Mouse (Mus musculus): ENCODE data around the gene Josd1.
A peak's percentile ranks its signal among the peaks of the same experiment; 100 is the strongest.
"Not testable (repeated sequence)": the region's sequence is repeated elsewhere in the genome, so short reads cannot be mapped to it uniquely, and the experiment has no call there.

Gene Josd1

GRCm38 (mm10) chr15:79691023-79691508, 3.3 kb upstream of the Josd1 start:
- DNase-seq (ENCODE audit: low spot score): peak; percentile 45

DNA sequence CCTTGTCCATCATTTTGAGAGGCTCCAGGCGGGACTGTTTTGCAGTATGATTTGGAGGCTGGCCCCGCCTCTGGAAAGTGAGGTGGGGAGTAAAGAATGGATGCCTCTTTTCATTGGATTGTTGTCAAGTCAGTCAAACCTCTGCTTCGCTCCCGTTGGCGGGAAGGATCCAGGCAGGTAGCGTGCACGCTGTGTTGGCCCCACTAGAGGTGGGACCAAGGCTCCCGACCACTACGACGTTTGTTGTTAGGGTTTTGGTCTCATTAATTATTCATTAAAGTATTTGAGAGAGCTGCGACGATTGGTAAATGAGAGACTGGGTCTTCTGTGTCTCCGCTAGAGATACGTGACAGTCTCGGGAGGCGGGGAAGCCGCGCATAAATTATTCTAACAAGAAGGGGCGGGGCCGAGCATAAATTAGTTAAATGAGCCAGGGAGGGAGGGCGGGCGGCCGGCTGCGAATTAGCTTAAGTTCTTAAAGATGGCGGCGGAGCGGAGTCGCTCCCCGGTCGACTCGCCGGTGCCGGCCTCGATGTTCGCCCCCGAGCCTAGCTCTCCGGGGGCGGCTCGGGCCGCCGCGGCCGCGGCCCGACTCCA, 2.8 kb upstream of the Josd1 start, which contains the start of gene Gtpbp1:
Gene Gtpbp1 (plus strand): TSS at position 420 of the 597 bp plus-strand sequence.
- DNase-seq (ENCODE audit: low spot score): peak; percentile 91

DNA sequence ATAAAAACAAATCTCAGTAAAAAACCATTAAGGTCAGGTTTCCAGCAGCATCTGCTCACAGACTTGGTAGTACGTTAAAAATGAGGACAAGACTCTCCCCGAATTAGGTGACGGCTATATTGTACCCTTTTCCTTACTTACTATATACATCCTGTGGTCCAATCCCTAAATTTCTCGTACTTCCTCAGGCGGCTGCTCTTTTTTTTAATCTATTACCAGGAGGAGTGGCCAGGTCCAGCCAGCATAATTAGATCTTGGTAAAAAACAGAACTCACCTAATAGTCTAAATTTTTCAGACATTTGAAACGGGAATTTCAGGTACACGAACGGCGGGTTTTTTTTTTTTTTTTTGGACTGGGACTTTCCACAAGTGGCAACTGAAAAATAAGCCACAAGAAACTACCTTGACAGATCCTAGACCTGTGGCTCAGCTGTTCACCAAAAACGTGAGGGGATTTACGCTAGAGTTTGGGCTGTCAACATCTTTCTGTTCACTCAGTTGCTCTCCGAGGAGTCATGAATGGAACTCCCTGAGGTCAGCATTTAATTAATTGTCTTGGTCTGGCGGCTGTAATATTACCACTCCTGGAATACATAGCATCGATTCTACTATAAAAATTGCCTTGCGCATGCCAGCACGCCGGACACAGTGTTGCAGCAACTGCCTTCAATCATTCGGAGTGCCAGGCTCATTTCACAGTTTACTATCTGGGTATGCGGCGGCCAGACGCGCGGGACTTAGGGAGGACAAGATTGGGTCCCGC, 2.1 kb upstream of the Josd1 start:
- no peak for DNase-seq (ENCODE audit: low spot score)

DNA sequence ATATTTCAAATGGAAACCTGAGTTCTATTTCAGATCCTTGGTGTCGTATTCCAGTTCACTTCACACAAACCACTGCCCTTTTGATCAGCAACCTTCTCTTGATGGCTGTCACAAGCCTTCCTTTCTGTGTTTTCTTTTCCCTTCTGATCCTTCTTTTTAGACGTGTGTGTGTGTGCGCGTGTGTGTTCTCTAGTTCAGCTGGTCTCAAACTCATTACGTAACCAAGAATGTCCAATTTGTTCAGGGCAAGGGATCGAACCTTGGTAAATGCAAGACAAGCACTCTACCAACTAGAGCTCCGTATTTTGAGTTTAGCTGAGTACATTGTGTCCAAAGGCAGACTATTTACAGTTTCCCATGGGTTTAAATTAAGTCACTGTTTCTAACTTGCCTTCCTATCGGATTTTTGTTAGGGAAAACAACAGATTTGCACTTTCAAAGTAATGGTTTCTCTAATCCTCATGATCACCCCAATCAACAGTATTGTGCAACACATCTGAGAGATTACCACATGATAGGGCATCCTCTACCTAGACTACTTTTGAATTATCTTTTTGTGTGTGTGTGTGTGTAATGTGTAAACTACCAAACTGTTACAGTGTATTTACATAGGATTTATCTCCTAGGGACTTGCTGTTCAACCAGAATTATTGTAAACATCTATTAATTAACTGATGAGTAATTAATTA, 693 bp upstream of the Josd1 start:
- DNase-seq (ENCODE audit: low spot score): no peak

DNA sequence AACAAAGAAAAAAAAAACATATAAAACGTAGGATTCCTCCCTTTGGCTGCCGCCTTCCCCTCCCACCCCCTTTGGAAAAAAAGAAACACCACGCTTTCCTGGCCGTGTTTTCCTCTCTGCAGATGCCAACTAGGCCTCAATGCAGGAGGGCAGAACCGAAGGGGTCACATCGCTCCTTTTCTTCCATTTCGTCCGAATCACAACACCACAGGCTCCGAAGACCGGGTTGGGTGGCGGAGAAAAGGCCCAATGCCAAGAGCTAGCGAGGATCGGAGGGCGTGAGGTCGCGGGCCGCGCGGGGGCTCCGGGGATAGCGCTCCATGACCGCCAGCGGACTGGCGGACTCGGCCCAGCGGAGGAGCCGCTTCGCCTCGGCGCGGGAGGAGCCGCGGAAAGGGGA, 544 bp downstream of the Josd1 start:
- DNase-seq (ENCODE audit: low spot score): peak; percentile 36

DNA sequence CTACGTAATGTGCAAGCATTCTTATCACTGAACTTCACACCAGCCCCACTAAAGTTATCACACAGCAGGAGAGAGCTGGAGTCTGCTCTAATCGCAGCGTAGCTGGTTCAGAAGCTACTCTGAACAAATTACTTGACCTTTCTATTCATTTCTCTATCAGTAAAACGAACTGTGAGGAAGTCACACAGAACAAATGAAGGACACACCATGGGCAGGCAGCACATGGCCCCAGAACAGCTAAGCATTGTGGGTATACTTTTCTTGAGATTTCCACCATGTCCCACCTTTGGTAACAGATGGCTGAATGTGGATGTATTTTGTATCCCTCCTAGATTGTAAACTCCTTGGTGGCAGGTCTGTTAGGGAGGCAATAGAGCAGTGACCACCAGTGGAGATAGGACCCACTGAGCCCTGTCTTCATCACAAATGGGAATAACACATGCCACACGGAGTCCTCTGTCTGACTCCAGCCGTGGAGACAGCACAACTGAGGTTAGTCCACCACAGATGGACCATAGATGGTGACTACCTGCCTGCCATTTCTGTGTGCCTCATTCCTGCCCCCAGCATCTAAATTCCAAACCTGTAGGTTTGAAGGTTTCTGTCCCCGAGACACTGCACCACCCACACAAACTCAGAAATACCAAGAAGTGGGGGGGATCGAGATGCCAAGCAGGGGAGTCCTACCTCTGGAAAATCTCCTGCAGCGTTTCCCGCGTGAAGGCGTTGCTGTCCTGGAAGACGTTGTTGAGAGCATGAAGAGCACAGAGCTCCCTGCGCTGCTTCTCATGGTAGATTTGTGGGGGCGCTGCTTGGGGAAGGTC, 1.5 kb downstream of the Josd1 start:
- DNase-seq (ENCODE audit: low spot score): no peak

DNA sequence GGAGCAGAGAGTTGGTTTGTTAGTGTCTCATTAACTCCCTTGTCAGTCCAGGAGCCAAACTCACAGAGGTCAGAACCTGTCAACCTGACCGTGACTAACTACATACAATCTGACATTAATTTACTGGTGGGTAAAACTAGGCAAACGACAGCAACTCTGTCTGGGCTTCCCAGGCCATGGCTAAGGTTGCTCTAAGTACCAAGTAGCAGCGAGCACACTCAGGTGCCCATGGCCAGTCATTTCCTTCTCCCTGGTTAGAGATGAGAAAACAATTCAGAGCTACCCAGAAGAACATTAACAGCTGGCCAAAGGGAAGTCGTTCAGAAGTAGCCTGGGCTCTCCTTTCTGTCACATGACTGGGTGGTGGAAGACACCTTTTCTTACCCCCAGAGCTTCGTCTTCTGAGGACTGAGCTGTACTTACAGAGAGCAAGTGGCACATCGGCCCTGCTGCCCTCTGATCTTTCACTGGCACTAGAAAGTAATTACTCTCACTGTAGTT, 2.5 kb downstream of the Josd1 start:
- no peak for DNase-seq (ENCODE audit: low spot score)

- no peak for DNase-seq (ENCODE audit: low spot score)
Observed at GRCm38 (mm10) chr15:79684616-79685015, 3.1 kb downstream of the Josd1 start.

DNA sequence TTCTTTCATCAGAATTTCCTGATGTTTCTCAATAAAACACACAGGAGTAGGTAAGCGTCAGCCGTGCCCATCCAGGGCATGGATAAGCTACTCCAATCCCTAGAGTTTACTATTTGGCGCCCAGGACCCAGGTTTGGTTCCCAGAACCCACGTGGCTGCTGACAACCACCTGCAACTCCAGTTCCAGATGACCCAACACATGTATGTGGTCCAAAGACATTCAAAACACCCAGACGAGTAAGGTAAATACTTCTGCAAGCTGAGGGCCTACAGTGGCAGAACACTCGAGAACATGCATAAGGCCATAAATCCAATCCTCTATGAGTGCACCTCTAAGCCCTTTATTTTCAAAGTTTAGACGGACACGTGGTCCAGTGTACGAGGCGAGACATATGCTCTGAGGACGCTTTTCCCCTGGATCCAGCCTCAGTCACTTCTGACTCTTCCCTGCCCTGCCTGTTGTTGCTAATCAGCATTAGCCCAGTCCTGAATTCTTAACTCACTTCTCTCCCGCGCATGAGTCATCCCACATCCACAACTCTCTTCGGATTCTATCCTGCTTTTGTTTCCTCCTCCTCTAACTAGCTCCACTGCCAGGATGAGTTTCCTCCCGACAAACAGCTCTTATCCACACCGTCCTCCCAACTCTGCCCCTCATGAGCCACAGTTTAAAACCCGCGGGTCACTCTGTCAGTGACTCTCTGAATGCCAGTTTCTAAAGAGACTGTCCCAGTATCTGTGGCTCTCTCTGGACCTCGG, 3.8 kb downstream of the Josd1 start:
- no peak for DNase-seq (ENCODE audit: low spot score)

- no peak for DNase-seq (ENCODE audit: low spot score)
Observed at GRCm38 (mm10) chr15:79683146-79683545, 4.6 kb downstream of the Josd1 start.

DNA sequence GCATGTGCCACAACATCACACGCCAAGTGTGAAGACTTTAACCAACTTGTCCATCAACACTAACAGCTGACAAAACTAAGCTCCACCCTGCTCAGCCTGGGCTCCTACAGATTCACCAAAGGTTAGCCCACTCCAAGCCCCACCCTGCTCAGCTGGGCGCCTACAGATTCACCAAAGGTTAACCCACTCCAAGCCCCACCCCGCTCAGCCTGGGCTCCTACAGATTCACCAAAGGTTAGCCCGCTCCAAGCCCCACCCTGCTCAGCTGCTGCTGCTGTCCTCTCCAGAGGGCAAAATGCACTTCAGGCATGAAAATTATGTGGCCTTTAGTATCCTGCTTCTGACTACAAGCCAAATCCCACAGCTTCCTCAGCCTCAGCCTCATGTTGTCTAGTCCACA, 5.7 kb downstream of the Josd1 start:
- DNase-seq (ENCODE audit: low spot score): no peak

- DNase-seq (ENCODE audit: low spot score): no peak
Observed at GRCm38 (mm10) chr15:79677936-79678335, 9.8 kb downstream of the Josd1 start.

DNA sequence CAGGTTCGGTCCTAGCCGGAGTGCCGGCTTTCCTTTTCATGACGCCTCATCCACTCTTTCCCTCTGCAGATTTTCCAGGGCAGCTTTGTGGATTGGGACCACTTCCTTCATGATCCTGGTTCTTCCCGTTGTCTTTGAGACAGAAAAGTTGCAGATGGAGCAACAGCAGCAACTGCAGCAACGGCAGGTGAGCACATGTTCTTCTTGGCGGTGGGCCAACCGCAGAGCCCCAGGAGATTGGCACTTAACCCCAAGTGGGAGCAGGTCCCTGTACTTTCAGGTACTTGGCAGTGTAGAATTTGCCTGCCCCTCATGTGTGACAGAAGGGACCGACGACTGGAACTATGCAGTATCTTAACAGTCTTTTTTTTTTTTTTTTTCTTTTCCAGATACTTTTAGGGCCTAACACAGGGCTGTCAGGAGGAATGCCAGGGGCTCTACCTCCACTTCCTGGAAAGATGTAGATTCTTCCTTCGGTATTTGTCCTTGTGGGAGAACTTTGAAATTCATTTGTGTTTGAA, 15.8 kb downstream of the Josd1 start:
- DNase-seq (ENCODE audit: low spot score): not testable (repeated sequence)

DNA sequence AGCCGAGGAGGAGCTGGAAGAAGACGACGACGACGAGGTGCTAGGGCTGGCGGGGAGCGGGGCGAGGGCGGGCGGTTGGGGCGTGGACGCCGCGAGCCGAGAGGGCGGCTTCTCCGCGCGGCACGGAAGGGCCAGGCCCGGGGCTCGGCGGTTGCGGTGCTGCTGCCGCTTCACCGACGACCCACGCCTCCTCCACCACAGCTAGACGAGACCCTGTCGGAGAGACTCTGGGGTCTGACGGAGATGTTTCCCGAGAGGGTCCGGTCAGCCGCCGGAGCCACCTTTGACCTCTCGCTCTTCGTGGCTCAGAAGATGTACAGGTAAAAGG, 16.8 kb downstream of the Josd1 start:
- no peak for DNase-seq (ENCODE audit: low spot score)

- DNase-seq (ENCODE audit: low spot score): peak; percentile 79
Observed at GRCm38 (mm10) chr15:79670249-79670971, 17.3 kb downstream of the Josd1 start, which contains the start of gene Tomm22. Gene Tomm22 (plus strand): TSS chr15:79670861.

DNA sequence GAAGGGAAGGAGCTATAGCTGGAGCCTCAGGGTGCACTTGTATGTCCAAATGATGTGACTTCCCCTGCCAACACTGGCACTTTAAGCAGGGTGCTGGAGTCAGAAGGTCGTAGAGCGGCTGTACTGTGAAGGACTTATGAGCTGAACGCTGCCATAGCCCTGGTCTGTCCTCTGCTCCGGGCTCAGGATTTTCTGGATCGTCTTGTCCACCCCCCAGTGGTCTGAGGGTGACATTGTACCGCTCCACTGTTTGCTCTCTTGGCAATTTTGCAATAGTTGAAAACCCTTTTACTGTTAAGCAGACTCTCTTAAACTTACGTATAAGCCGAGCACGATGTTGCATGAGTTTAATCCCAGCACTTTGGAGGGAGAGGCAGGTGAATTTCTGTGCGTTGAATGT, 18.5 kb downstream of the Josd1 start:
- DNase-seq (ENCODE audit: low spot score): no peak

- DNase-seq (ENCODE audit: low spot score): no peak
Observed at GRCm38 (mm10) chr15:79664666-79665065, 23.1 kb downstream of the Josd1 start.

DNA sequence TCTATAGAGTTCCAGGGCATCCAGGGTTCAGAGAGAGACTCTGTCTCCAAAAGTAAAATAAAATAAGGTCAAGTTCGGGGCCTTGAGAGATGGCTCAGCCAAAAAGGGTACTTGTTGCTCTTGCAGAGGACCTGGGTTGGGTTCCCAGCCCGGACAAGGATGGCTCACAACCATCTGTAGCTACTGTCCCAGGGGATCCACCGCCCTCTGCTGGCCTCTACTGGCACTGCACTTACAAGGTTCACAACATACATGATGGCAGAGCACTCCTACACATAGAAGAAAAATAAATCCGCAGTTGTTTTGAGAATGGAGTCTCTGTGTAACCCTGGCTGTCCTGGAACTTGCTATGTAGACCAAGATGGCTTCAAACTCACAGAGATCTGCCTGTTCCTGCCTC, 25.9 kb downstream of the Josd1 start:
- DNase-seq (ENCODE audit: low spot score): no peak

DNA sequence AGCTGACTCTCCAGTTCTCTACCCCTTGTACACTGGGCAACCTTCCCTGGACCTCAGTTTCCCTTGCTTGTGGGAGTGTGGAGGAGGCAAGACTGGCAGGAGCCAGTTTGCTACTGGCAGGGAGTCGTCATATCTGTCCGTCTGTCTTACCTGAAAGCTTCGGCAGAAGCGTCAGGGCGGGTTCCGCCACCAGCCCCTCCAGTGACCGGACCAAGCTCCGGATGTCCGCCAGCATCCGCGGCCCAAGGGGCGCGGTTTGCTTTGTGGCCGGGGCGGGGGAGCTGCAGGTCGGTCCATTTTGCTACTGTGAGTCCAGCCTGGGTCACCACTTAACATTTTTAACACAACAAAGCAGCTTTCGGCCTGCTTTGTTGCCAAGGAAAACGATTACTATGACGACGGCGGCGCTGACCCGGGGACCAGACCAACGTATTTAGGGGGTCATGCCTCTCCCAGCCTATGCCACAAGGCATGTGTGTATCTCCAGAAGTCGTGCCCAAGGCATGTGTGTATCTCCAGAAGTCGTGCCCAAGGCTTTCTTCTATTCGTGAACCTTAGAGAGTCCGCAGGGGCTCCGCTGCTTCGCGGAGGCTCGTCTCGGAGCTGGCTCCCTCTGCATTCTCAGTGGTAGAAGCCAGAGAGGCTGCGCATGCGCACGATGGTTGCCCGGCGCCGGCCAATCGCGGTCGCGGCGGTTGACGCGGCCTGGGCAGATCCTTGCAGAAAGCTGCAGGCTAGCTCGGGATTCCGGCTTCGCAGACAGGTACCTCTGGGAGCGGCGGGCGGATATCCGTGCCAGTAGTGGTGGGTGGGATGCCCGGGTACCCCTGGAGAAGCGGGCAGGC, 29.0 kb downstream of the Josd1 start, which contains the start of the genes Fam227a and Cby1:
Gene Fam227a (minus strand): TSS at position 426 of the 845 bp plus-strand sequence.
Gene Cby1 (plus strand): TSS at position 669 of the 845 bp plus-strand sequence.
- DNase-seq (ENCODE audit: low spot score): peak; percentile 96
